Mouse (Mus musculus): Measurements from ENCODE around the gene Gle1. TPM values are rescaled to one million over a fixed set of nuclear protein-coding genes. Genes with fewer than 3 reads are reported as not detected.

Gle1 gene
- total and polyA plus RNA-seq, 2 experiments: 14.3 to 17.8 TPM

DNA sequence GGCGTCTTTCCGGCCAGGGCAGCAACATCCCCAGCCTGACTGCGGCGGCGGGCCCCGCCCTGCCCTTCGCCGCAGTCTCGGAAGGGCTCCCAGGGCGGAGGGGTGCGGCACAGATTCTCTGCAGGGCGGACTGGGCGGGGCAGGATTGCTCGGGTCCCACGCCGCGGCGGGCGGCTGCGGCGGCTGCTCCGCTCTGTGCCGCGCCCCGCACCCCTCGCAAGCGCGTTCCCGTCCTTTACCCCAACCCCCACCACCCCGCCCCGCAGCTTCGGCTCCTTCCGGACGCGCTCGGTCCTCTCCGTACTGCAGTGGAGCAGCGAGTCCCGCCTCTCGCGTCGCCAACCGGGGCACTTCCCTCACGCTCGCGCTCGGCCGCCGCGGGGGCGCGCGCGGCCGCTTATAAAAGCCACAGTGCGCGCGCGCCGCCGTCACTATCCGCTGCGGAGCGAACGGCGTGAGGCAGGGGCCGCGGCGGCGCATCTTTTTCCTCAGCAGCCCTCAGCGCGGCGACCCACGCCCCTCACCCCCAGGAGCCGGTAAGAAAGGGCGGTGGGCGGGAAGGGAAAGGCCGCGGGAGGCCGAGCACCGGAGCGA, 30.1 kb downstream of the Gle1 start, which contains the start of gene Sptan1:
TSS of gene Sptan1 (plus strand) at position 311 of the 594 bp plus-strand sequence.
- TF ChIP-seq POLR2A (IDR thresholded peaks at IDR 0.05; ENCODE audit: extremely low read depth, insufficient read depth, low read length) (peak; percentile 99), CTCF (IDR thresholded peaks at IDR 0.05; ENCODE audit: low read depth, low read length) (no peak)
- peak within 1 kb of the TSS; percentile 99 for H3K4me3 ChIP-seq (ENCODE audit: insufficient read depth, low read depth, low read length)
- H3K36me3 ChIP-seq (ENCODE audit: control insufficient read depth, insufficient read depth, low read length): peaks cover 3% of the 10 kb centered on the region; the same call in 1 of the 2 replicates
- DNase-seq (ENCODE audit: extremely low read depth, low read depth, low spot score): peak; percentile 76
- H3K9ac ChIP-seq (ENCODE audit: low read depth, low read length): peak within 1 kb of the TSS; percentile 100
- H3K27me3 ChIP-seq (ENCODE audit: control insufficient read depth, insufficient read depth, low read length): no peaks in the 10 kb centered on the region
- peaks cover 11% of the 10 kb centered on the region for H3K79me2 ChIP-seq (ENCODE audit: control insufficient read depth, insufficient read depth, low read length)
- H3K27ac ChIP-seq (replicated peaks; ENCODE audit: insufficient read depth, low read depth, low read length): peak within 1 kb of the TSS; percentile 97
- WGBS: under 1% methylated on average over 82 of the region's 82 CpGs
- H3K4me1 ChIP-seq (ENCODE audit: control insufficient read depth, insufficient read depth, low read length): peaks cover 17% of the 10 kb centered on the region

DNA sequence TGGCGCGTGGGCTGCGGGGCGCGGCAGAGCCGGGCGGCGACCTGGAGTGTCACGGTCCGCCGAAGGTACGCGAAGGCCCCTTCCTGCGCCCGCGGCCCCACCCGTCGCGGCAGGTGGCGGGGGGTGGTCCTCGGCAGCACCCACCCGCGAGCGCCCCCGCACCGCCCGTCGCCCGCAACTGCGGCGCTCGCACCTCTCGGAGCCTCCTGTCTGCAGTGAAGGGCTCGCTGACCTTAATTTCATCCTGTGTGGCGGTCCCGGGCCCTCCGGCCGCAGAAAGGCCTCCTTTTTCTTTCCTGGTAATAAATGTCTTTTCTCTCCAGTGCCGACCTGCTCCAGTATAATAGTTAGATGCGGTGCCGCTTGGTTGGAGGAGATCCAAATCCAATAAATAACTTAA, 30.7 kb downstream of the Gle1 start:
- DNase-seq (ENCODE audit: extremely low read depth, low read depth, low spot score): peak; percentile 45

DNA sequence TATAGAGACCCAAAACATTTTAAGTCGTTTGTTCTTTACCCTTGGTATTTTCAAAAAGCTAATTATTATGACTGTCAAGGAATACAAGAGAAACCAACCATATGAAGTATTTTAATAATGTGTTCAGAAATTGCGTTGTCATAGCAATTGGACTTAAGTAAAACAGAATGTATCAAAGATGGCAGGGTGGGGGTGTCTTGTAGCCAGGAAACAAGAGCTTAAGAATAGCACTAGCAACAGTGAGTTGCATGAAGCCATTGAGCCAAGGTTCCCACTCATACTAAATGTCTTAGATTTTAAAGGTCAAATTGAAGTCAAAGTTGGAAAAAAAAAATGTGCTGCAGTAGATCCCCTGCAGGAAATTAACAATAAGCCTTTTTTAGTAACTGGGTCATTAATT, 31.6 kb downstream of the Gle1 start:
- no peak overlapping the region for H3K27ac ChIP-seq (replicated peaks; ENCODE audit: insufficient read depth, low read depth, low read length)
- peaks cover 22% of the 10 kb centered on the region for H3K4me1 ChIP-seq (ENCODE audit: control insufficient read depth, insufficient read depth, low read length)
- no peak overlapping the region for H3K4me3 ChIP-seq (ENCODE audit: insufficient read depth, low read depth, low read length)
- no peak overlapping the region for H3K9ac ChIP-seq (ENCODE audit: low read depth, low read length)
- DNase-seq (ENCODE audit: extremely low read depth, low read depth, low spot score): no peak
- TF ChIP-seq CTCF (IDR thresholded peaks at IDR 0.05; ENCODE audit: low read depth, low read length) (no peak), POLR2A (IDR thresholded peaks at IDR 0.05; ENCODE audit: extremely low read depth, insufficient read depth, low read length) (no peak)
- H3K27me3 ChIP-seq (ENCODE audit: control insufficient read depth, insufficient read depth, low read length): no peaks in the 10 kb centered on the region
- WGBS: 65% methylated on average over 2 of the region's 2 CpGs
- H3K79me2 ChIP-seq (ENCODE audit: control insufficient read depth, insufficient read depth, low read length): peaks cover 12% of the 10 kb centered on the region
- peaks cover 3% of the 10 kb centered on the region; the same call in 1 of the 2 replicates for H3K36me3 ChIP-seq (ENCODE audit: control insufficient read depth, insufficient read depth, low read length)

More for the DNA sequence above, 30.7 kb downstream of the Gle1 start:
- Histone ChIP-seq H3K27me3 (ENCODE audit: control insufficient read depth, insufficient read depth, low read length) (no peaks in the 10 kb centered on the region), H3K36me3 (ENCODE audit: control insufficient read depth, insufficient read depth, low read length) (peaks cover 3% of the 10 kb centered on the region; the same call in 1 of the 2 replicates), H3K4me1 (ENCODE audit: control insufficient read depth, insufficient read depth, low read length) (peaks cover 20% of the 10 kb centered on the region), H3K27ac (replicated peaks; ENCODE audit: insufficient read depth, low read depth, low read length) (peak overlapping the region; percentile 97), H3K4me3 (ENCODE audit: insufficient read depth, low read depth, low read length) (peak overlapping the region; percentile 99), H3K79me2 (ENCODE audit: control insufficient read depth, insufficient read depth, low read length) (peaks cover 12% of the 10 kb centered on the region), H3K9ac (ENCODE audit: low read depth, low read length) (peak overlapping the region; percentile 100)
- whole genome bisulfite sequencing: 2% methylated on average over 39 of the region's 41 CpGs
- TF ChIP-seq POLR2A (IDR thresholded peaks at IDR 0.05; ENCODE audit: extremely low read depth, insufficient read depth, low read length): no peak
- TF ChIP-seq CTCF (IDR thresholded peaks at IDR 0.05; ENCODE audit: low read depth, low read length): no peak

DNA sequence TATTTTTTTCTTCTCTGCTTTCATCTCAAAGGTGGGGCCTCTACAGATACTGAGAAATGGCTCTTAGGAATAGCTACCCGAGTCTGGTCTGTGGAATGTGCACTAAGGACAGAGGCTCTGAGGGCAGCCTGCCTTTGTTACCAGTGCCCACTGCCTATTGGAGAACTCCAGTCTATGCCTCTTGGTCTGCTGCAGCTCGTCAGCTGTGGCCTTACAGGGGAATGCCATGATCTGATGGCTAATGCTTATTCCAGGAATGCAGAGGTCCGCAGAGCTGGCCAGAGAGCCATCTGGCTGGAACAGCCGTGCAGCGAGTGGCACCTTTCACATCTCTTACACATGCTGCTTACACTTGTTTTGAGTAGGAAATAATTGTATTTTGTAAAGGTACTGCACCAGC, 32.5 kb downstream of the Gle1 start:
- 69% methylated on average over 5 of the region's 5 CpGs for WGBS
- Histone ChIP-seq H3K4me3 (ENCODE audit: insufficient read depth, low read depth, low read length) (no peak overlapping the region), H3K4me1 (ENCODE audit: control insufficient read depth, insufficient read depth, low read length) (peaks cover 26% of the 10 kb centered on the region), H3K27me3 (ENCODE audit: control insufficient read depth, insufficient read depth, low read length) (no peaks in the 10 kb centered on the region), H3K9ac (ENCODE audit: low read depth, low read length) (no peak overlapping the region; the same call in 1 of the 2 replicates), H3K79me2 (ENCODE audit: control insufficient read depth, insufficient read depth, low read length) (peaks cover 15% of the 10 kb centered on the region), H3K27ac (replicated peaks; ENCODE audit: insufficient read depth, low read depth, low read length) (no peak overlapping the region), H3K36me3 (ENCODE audit: control insufficient read depth, insufficient read depth, low read length) (peaks cover 3% of the 10 kb centered on the region; the same call in 1 of the 2 replicates)
- DNase-seq (ENCODE audit: extremely low read depth, low read depth, low spot score): no peak
- TF ChIP-seq CTCF (IDR thresholded peaks at IDR 0.05; ENCODE audit: low read depth, low read length) (no peak), POLR2A (IDR thresholded peaks at IDR 0.05; ENCODE audit: extremely low read depth, insufficient read depth, low read length) (no peak)

DNA sequence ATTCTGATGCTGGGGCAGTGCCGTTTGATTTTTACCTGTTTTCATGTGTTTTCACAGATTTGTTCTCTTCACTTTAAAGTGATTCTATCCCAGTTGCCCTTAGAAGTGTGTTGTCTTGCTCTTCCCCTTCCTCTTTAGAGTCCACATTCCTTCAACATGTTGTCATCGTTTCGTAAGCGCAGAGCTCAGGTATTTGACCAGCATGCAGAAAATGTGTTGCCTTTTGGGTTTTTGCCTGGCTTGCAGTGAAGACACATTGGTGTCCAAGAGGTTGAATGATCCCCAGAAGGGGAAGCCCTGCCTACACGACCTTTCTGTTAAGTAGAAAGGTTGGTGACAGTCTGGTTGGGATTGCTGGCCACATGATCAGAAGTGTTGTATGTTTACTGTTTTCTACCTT, 33.4 kb downstream of the Gle1 start:
- Histone ChIP-seq H3K4me3 (ENCODE audit: insufficient read depth, low read depth, low read length) (no peak overlapping the region), H3K27me3 (ENCODE audit: control insufficient read depth, insufficient read depth, low read length) (no peaks in the 10 kb centered on the region), H3K36me3 (ENCODE audit: control insufficient read depth, insufficient read depth, low read length) (peaks cover 3% of the 10 kb centered on the region; the same call in 1 of the 2 replicates), H3K4me1 (ENCODE audit: control insufficient read depth, insufficient read depth, low read length) (peaks cover 26% of the 10 kb centered on the region), H3K79me2 (ENCODE audit: control insufficient read depth, insufficient read depth, low read length) (peaks cover 15% of the 10 kb centered on the region), H3K9ac (ENCODE audit: low read depth, low read length) (no peak overlapping the region), H3K27ac (replicated peaks; ENCODE audit: insufficient read depth, low read depth, low read length) (peak overlapping the region; percentile 22; the same call in 1 of the 2 replicates)
- WGBS: 31% methylated on average over 5 of the region's 5 CpGs
- no peak for TF ChIP-seq CTCF (IDR thresholded peaks at IDR 0.05; ENCODE audit: low read depth, low read length)
- TF ChIP-seq POLR2A (IDR thresholded peaks at IDR 0.05; ENCODE audit: extremely low read depth, insufficient read depth, low read length): no peak
- DNase-seq (ENCODE audit: extremely low read depth, low read depth, low spot score): peak; percentile 77

Measured in liver, adult 2 months (tissue).